Mouse (Mus musculus): ENCODE measurements around the gene Defb25. TPM values are rescaled to one million over a fixed set of nuclear protein-coding genes. Genes with fewer than 3 reads are reported as not detected.

Defb25 gene
- polyA plus RNA-seq, 1 experiment from 2014 or later, result not detected

GRCm38 (mm10) chr2:152589021-152589420 is 33.8 kb downstream of the Defb25 start:
- Histone ChIP-seq H3K36me3 (no peaks in the 10 kb centered on the region), H3K4me1 (0 out of 2 replicates have a peak, but pooled peaks cover 3% of the 10 kb centered on the region), H3K4me3 (no peak overlapping the region), H3K27ac (no peak overlapping the region), H3K27me3 (ENCODE audit: insufficient read depth, poor library complexity, severe bottlenecking) (no peaks in the 10 kb centered on the region), H3K9me3 (no peaks in the 10 kb centered on the region)
- no peak for DNase-seq (ENCODE audit: low spot score)
- 50% methylated on average over 6 of the region's 6 CpGs for WGBS

- Histone ChIP-seq H3K4me1 (0 out of 2 replicates have a peak, but pooled peaks cover 3% of the 10 kb centered on the region), H3K4me3 (no peak overlapping the region), H3K36me3 (no peaks in the 10 kb centered on the region), H3K27ac (no peak overlapping the region), H3K27me3 (ENCODE audit: insufficient read depth, poor library complexity, severe bottlenecking) (no peaks in the 10 kb centered on the region), H3K9me3 (no peaks in the 10 kb centered on the region)
- WGBS, result 41% methylated on average over 2 of the region's 2 CpGs
- no peak for DNase-seq (ENCODE audit: low spot score)
These were observed 34.4 kb downstream of the Defb25 start for GRCm38 (mm10) chr2:152588450-152588849.

GRCm38 (mm10) chr2:152586926-152587560 is 35.8 kb downstream of the Defb25 start:
- no peaks in the 10 kb centered on the region for H3K27me3 ChIP-seq (ENCODE audit: insufficient read depth, poor library complexity, severe bottlenecking)
- no peaks in the 10 kb centered on the region for H3K36me3 ChIP-seq
- no peak overlapping the region for H3K4me3 ChIP-seq
- no peak overlapping the region for H3K27ac ChIP-seq
- 75% methylated on average over 4 of the region's 4 CpGs for WGBS
- H3K9me3 ChIP-seq, result no peaks in the 10 kb centered on the region
- DNase-seq (ENCODE audit: low spot score), result no peak
- 0 out of 2 replicates have a peak, but pooled peaks cover 3% of the 10 kb centered on the region for H3K4me1 ChIP-seq

GRCm38 (mm10) chr2:152580612-152581011 is 42.2 kb downstream of the Defb25 start:
- 77% methylated on average over 11 of the region's 11 CpGs for WGBS
- H3K4me1 ChIP-seq, result peaks cover 15% of the 10 kb centered on the region
- no peak overlapping the region for H3K27ac ChIP-seq
- DNase-seq (ENCODE audit: low spot score), result no peak
- no peaks in the 10 kb centered on the region for H3K27me3 ChIP-seq (ENCODE audit: insufficient read depth, poor library complexity, severe bottlenecking)
- no peaks in the 10 kb centered on the region for H3K36me3 ChIP-seq
- H3K4me3 ChIP-seq, result no peak overlapping the region
- H3K9me3 ChIP-seq, result no peaks in the 10 kb centered on the region

- Histone ChIP-seq H3K36me3 (no peaks in the 10 kb centered on the region), H3K27me3 (ENCODE audit: insufficient read depth, poor library complexity, severe bottlenecking) (no peaks in the 10 kb centered on the region), H3K4me1 (peaks cover 15% of the 10 kb centered on the region), H3K27ac (peak within 1 kb of the TSS; percentile 47; the same call in 1 of the 2 replicates), H3K4me3 (no peak within 1 kb of the TSS), H3K9me3 (no peaks in the 10 kb centered on the region)
- WGBS, result 50% methylated on average over 7 of the region's 7 CpGs
- no peak for DNase-seq (ENCODE audit: low spot score)
These were observed 42.7 kb downstream of the Defb25 start, which contains the start of gene Defb19 for GRCm38 (mm10) chr2:152580107-152580506. Gene Defb19, minus strand, starts transcription at chr2:152580312.

GRCm38 (mm10) chr2:152573484-152573883 is 49.4 kb downstream of the Defb25 start:
- 85% methylated on average over 8 of the region's 8 CpGs for whole genome bisulfite sequencing
- no peaks in the 10 kb centered on the region for H3K36me3 ChIP-seq

More at GRCm38 (mm10) chr2:152573484-152573883, 49.4 kb downstream of the Defb25 start:
- DNase-seq (ENCODE audit: low spot score), result no peak
- Histone ChIP-seq H3K9me3 (no peaks in the 10 kb centered on the region), H3K4me3 (no peak overlapping the region), H3K27me3 (ENCODE audit: insufficient read depth, poor library complexity, severe bottlenecking) (peaks cover 5% of the 10 kb centered on the region; the same call in 1 of the 2 replicates), H3K4me1 (no peaks in the 10 kb centered on the region), H3K27ac (no peak overlapping the region)

Other genes with a start within 250 kb of the Defb25 start
- gene Nrsn2, start 246.4 kb downstream of the Defb25 start, polyA plus RNA-seq (2016; fragmentation: Nextera tagmentation; extraction: Ambion mirVana), result 3.1 and 3.3 TPM in 2 replicates
- 6.7 and 10.5 TPM in 2 replicates for gene Sox12, start 225.0 kb downstream of the Defb25 start, polyA plus RNA-seq (2016; fragmentation: Nextera tagmentation; extraction: Ambion mirVana)
- 50.6 and 71.3 TPM in 2 replicates for gene Zcchc3, start 208.0 kb downstream of the Defb25 start, polyA plus RNA-seq (2016; fragmentation: Nextera tagmentation; extraction: Ambion mirVana)
- gene 6820408C15Rik, start 207.5 kb downstream of the Defb25 start, polyA plus RNA-seq (2016; fragmentation: Nextera tagmentation; extraction: Ambion mirVana), result 1.2 and 1.4 TPM in 2 replicates
- gene Defb23, start 158.4 kb downstream of the Defb25 start, polyA plus RNA-seq (2016; fragmentation: Nextera tagmentation; extraction: Ambion mirVana), result not detected in 2 replicates
- not detected in 2 replicates for gene Defb20, start 146.0 kb downstream of the Defb25 start, polyA plus RNA-seq (2016; fragmentation: Nextera tagmentation; extraction: Ambion mirVana)
- gene Defb22, start 132.9 kb downstream of the Defb25 start, polyA plus RNA-seq (2016; fragmentation: Nextera tagmentation; extraction: Ambion mirVana), result not detected in 2 replicates
- gene Defb26, start 111.4 kb downstream of the Defb25 start, polyA plus RNA-seq (2016; fragmentation: Nextera tagmentation; extraction: Ambion mirVana), result not detected in 2 replicates
- gene Defb28, start 104.8 kb downstream of the Defb25 start, polyA plus RNA-seq (2016; fragmentation: Nextera tagmentation; extraction: Ambion mirVana), result not detected in 2 replicates
- gene Defb29, start 83.0 kb downstream of the Defb25 start, polyA plus RNA-seq (2016; fragmentation: Nextera tagmentation; extraction: Ambion mirVana), result not detected in 2 replicates
- gene Gm17416, start 53.7 kb downstream of the Defb25 start, polyA plus RNA-seq (2016; fragmentation: Nextera tagmentation; extraction: Ambion mirVana), result not detected in 2 replicates
- gene Defb21, start 50.3 kb downstream of the Defb25 start, polyA plus RNA-seq (2016; fragmentation: Nextera tagmentation; extraction: Ambion mirVana), result not detected in 2 replicates
- gene Defb19, start 42.7 kb downstream of the Defb25 start, polyA plus RNA-seq (2016; fragmentation: Nextera tagmentation; extraction: Ambion mirVana), result 0.40 and 0.58 TPM in 2 replicates
- gene Defb45, start 23.7 kb downstream of the Defb25 start, polyA plus RNA-seq (2016; fragmentation: Nextera tagmentation; extraction: Ambion mirVana), result not detected in 2 replicates
- gene Defb36, start 18.7 kb downstream of the Defb25 start, polyA plus RNA-seq (2016; fragmentation: Nextera tagmentation; extraction: Ambion mirVana), result not detected in 2 replicates
- 4.9 and 5.1 TPM in 2 replicates for gene Rem1, start 3.9 kb upstream of the Defb25 start, polyA plus RNA-seq (2016; fragmentation: Nextera tagmentation; extraction: Ambion mirVana)
- gene H13, start 46.4 kb upstream of the Defb25 start, polyA plus RNA-seq (2016; fragmentation: Nextera tagmentation; extraction: Ambion mirVana), result 84.1 and 103 TPM in 2 replicates
- 28.0 and 33.2 TPM in 2 replicates for gene Mcts2, start 64.0 kb upstream of the Defb25 start, polyA plus RNA-seq (2016; fragmentation: Nextera tagmentation; extraction: Ambion mirVana)
- gene Id1, start 113.2 kb upstream of the Defb25 start, polyA plus RNA-seq (2016; fragmentation: Nextera tagmentation; extraction: Ambion mirVana), result 92.5 and 124 TPM in 2 replicates
- gene Cox4i2, start 131.1 kb upstream of the Defb25 start, polyA plus RNA-seq (2016; fragmentation: Nextera tagmentation; extraction: Ambion mirVana), result 18.8 and 21.1 TPM in 2 replicates
- 72.8 and 76.2 TPM in 2 replicates for gene Bcl2l1, start 208.7 kb upstream of the Defb25 start, polyA plus RNA-seq (2016; fragmentation: Nextera tagmentation; extraction: Ambion mirVana)
- 74.7 and 97.0 TPM in 2 replicates for gene Tpx2, start 224.9 kb upstream of the Defb25 start, polyA plus RNA-seq (2016; fragmentation: Nextera tagmentation; extraction: Ambion mirVana)